Mouse (Mus musculus) kidney, adult 9 months (tissue): ENCODE data around the gene Atf1.
"Not testable (repeated sequence)": the region's sequence is repeated elsewhere in the genome, so short reads cannot be mapped to it uniquely, and the experiment has no call there.

ENCODE experiments used
- DNase-seq: peaks from one replicate; pipeline ENCODE4 v3.0.0; 2022

Atf1 gene

GRCm38 (mm10) chr15:100263246-100263905 lies 35.8 kb downstream of the Atf1 start:
- DNase-seq: peak; percentile 42

- no peak for DNase-seq
These were observed 38.1 kb downstream of the Atf1 start for GRCm38 (mm10) chr15:100265586-100266325.

GRCm38 (mm10) chr15:100268916-100269315 lies 41.3 kb downstream of the Atf1 start:
- no peak for DNase-seq

GRCm38 (mm10) chr15:100269776-100270175 lies 42.2 kb downstream of the Atf1 start:
- DNase-seq: peak; percentile 29

GRCm38 (mm10) chr15:100270609-100271008 lies 43.0 kb downstream of the Atf1 start:
- DNase-seq: not testable (repeated sequence)

- DNase-seq: no peak
These were observed 43.8 kb downstream of the Atf1 start for GRCm38 (mm10) chr15:100271411-100271810.

- peak; percentile 64 for DNase-seq
These were observed 46.2 kb downstream of the Atf1 start for GRCm38 (mm10) chr15:100273791-100274308.

- peak; percentile 74 for DNase-seq
These were observed 47.4 kb downstream of the Atf1 start for GRCm38 (mm10) chr15:100274790-100275559.

- DNase-seq: no peak
These were observed 48.8 kb downstream of the Atf1 start for GRCm38 (mm10) chr15:100276403-100276802.

GRCm38 (mm10) chr15:100277586-100277985 lies 50.0 kb downstream of the Atf1 start:
- DNase-seq: no peak

- no peak for DNase-seq
These were observed 53.0 kb downstream of the Atf1 start, which contains the start of gene Tmprss12 for GRCm38 (mm10) chr15:100280626-100281025. Tmprss12 (plus strand) TSS chr15:100280837.

GRCm38 (mm10) chr15:100288980-100289379 lies 61.4 kb downstream of the Atf1 start:
- DNase-seq: no peak

GRCm38 (mm10) chr15:100290858-100291257 lies 63.2 kb downstream of the Atf1 start:
- no peak for DNase-seq

- DNase-seq: no peak
These were observed 64.7 kb downstream of the Atf1 start for GRCm38 (mm10) chr15:100292326-100292725.

- no peak for DNase-seq
These were observed 70.2 kb downstream of the Atf1 start for GRCm38 (mm10) chr15:100297856-100298255.

- DNase-seq: no peak
These were observed 72.9 kb downstream of the Atf1 start for GRCm38 (mm10) chr15:100300499-100300898.

- DNase-seq: peak; percentile 73
These were observed 73.9 kb downstream of the Atf1 start for GRCm38 (mm10) chr15:100301556-100301955.

GRCm38 (mm10) chr15:100303428-100304018 lies 75.9 kb downstream of the Atf1 start:
- no peak for DNase-seq

GRCm38 (mm10) chr15:100304019-100304991 lies 76.7 kb downstream of the Atf1 start, which contains the start of gene Mettl7a1:
Mettl7a1 (plus strand) TSS chr15:100304140.
- DNase-seq: peak; percentile 88

- DNase-seq: no peak
These were observed 78.6 kb downstream of the Atf1 start for GRCm38 (mm10) chr15:100306201-100306600.

GRCm38 (mm10) chr15:100307438-100308096 lies 79.9 kb downstream of the Atf1 start:
- peak; percentile 65 for DNase-seq
